Mouse (Mus musculus) monocyte, adult 5-6 weeks (primary cell): ENCODE results near the gene Rbm25. TPM values are rescaled to one million over a fixed set of nuclear protein-coding genes. Genes with fewer than 3 reads are reported as not detected.
A peak's percentile ranks its signal among the peaks of the same experiment; 100 is the strongest.

Experiments
- ATAC-seq: fragments of 153-309, 156-312 bp; replicated peaks from 2 replicates; pipeline ENCODE4 v1.8.0; 2017; ENCODE audit warnings: mild to moderate bottlenecking; ENCODE audit not compliant: low TSS enrichment, insufficient number of reproducible peaks, severe bottlenecking, poor library complexity, low FRiP score
- total RNA-seq: library from RNA; stranded (forward); fragments of 200-1000, 200-491, 200-594 nt; gene quantifications from 3 replicates; pipeline ENCODE4 v1.2.3, GENCODE M21; 2017

Gene Rbm25
- total RNA-seq, 1 experiment from 2014 or later, result 239 TPM

GRCm38 (mm10) chr12:83633807-83634206, 2.8 kb downstream of the Rbm25 start:
- ATAC-seq, result no peak

- no peak for ATAC-seq
Measured at GRCm38 (mm10) chr12:83641233-83641632, 10.2 kb downstream of the Rbm25 start.

DNA sequence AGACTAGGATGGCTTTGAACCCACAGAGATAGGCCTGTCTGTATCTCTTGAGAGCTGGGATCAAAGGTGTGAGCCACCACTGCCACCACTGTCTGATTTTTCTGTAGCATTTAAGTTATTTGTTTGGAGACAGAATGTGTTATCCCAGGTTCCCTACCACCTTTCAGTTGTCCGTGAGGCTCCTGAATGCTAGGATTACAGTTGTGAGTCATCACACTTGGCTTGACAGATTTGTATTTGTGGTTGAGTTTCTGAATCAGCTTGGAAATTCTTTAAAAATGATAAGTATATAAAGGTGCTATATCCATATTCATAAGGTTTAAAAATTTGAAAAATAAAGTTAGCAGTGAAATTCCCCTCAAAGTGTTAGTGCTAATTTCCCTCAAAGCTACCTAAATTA, 12.1 kb downstream of the Rbm25 start:
- ATAC-seq, result no peak

GRCm38 (mm10) chr12:83650346-83650745, 19.3 kb downstream of the Rbm25 start:
- ATAC-seq, result no peak

GRCm38 (mm10) chr12:83651414-83651813, 20.4 kb downstream of the Rbm25 start:
- ATAC-seq, result no peak

- no peak for ATAC-seq
Measured at GRCm38 (mm10) chr12:83685466-83685865, 54.4 kb downstream of the Rbm25 start.

- ATAC-seq, result no peak
Measured at GRCm38 (mm10) chr12:83686575-83687350, 55.7 kb downstream of the Rbm25 start.

DNA sequence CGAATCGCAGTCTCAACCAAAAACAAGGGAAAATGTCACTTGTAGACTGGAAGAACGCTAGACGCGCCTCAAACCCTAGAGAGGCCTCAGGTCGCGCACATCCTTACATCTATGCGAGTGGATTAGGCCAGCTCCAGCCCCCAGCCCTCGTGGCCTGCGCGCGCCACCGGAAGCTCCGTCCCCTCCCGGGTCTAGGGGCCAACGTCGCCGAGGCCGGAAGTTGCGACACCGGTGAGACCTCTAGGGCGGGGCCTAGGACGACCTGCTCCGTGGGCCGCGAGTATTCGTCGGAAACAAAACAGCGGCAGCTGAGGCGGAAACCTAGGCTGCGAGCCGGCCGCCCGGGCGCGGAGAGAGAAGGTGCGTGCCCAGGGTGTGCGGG, 56.9 kb downstream of the Rbm25 start, which contains the start of gene Psen1:
TSS of gene Psen1 (plus strand) at position 219 of the 382 bp plus-strand sequence.
- peak; percentile 87 for ATAC-seq

DNA sequence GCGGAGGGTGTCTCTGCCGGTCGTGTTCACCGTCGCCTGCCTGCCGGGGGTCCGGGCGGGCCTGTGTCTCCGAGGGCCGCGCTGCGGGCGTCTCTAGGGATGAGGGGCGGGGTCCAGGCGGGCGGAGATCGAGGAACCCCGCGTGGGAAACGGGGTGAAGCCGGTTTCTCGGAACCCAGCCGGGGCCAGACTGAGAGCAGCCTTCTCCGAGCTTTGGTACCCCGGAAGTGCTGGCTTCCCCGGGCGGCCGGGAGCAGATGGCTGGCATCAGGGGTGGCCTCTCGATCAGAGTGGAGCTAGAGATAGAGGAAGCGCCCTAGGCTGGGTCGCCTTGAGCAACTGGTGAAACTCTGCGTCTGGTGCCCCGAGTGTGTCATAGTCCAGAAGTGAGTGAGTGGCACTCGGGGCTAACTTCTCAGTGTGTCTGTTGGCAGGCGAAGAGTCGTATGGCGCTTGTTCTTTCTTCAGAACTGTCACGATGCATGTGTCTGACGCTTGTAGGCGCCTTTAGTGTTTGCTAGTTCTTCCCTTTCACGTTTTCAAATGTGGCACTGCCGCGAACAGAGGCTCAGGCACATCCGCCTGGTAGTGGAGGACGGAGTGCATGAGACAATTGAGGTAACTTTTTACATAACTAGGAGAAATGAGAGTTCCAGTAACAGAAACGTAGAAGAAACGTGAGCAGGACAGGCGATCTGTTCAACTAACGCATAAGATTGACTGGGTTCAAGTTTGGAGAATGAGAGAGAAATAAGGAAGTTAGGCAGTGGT, 57.5 kb downstream of the Rbm25 start:
- peak; percentile 68 for ATAC-seq

GRCm38 (mm10) chr12:83689087-83689432, 58.0 kb downstream of the Rbm25 start:
- ATAC-seq, result peak; percentile 38

GRCm38 (mm10) chr12:83694011-83694410, 63.0 kb downstream of the Rbm25 start:
- ATAC-seq, result no peak

DNA sequence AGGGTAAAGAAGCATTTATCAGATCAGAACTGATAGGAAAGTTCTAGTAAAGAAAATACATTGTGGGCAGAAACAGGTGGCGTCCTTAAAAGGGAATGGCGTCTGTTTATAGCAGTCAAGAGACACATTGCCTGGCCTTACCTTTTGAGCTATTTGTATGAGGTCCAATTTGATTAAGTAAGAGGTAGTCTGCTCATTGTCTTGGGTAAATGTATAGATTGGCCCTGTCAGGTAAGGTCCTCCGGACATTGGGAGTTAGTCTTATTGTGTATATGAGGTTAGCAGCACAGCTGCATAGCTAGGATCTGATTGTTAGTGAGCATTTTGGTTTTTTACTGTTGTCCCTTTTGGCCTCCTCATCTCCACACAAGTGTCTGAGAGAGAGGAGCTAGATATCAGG, 63.6 kb downstream of the Rbm25 start:
- ATAC-seq, result no peak

GRCm38 (mm10) chr12:83698637-83699036, 67.6 kb downstream of the Rbm25 start:
- ATAC-seq, result no peak

- no peak for ATAC-seq
Measured at GRCm38 (mm10) chr12:83701608-83702007, 70.6 kb downstream of the Rbm25 start.

- ATAC-seq, result no peak
Measured at GRCm38 (mm10) chr12:83702796-83703195, 71.8 kb downstream of the Rbm25 start.

DNA sequence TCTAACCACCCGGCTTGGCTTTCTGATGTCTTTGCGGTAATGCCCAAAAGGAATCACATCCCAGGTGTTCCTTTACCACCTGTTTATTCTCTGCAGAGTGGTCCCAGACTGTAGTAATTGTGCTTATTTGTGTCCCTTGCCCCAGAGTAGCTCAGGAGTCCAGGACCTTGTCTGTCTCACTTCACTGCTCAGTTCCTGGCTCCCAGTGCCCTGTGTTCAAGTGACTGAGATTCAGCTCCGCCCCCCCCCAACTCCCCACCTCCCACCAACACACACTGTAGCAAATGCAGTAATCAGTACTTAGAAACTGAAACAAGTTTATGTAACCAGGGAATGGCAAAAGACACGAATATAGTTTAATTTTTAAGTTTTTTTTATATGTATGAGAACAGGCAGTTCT, 75.9 kb downstream of the Rbm25 start:
- no peak for ATAC-seq

DNA sequence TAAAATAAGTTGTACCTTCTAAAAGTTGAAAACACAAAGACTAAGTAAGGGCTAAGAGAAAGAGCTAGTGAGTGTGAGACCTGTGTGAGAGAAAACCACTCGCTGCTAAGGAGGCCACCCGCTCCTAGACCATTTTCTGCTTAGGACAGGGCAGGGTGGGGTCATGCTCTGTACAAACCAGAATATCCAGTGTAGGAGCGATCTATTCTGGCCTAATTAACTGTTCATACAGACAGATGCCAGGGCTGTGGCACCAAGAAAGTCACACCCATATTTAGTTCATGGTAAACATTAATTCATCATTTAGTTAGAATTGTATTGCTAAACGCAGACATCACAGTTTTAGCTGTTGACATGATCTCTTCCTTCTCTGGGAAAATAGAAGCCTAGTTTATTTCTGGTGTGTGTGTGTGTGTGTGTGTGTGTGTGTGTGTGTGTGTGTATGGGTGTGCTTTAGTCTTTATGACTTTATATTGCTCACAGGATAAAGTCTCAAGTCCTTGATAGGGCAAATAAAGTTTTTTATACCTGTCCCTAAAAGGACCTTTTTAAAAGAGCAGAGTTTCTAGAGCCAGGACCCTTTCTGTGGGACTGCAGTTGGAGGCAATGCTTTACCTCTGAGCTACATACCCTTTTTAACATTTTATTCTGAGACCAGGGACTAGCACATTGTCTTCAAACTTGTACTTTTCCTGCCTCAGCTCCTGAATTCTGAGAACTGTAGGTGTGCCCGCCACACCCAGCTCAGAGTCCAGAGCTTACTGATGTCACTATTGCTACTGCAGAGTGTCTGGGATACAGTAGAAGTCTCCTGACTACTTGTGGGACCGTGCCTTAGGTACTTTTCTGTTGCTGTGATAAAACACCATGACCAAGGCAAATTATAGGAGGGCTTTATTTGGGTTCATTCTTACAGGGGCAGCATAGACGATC, 77.4 kb downstream of the Rbm25 start:
- no peak for ATAC-seq

GRCm38 (mm10) chr12:83709934-83710333, 78.9 kb downstream of the Rbm25 start:
- ATAC-seq, result no peak

DNA sequence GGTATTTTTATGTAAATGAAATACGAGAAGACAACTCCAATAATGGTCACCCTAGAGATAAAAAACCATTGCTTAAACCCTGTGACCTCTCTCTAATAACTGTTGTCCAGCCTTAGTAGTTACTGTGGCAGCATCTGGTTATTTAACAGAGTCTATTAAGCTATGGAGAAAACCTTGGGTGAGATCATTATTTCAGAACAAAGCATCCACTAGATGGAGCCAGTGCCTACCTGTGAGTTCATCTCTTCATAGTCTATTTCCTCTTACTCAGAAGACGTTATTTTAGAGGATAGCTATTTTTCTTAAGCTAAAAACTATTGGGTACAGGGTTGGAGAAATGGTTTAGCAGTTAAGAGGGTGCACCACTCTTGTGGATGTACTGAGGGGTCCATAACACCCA, 82.7 kb downstream of the Rbm25 start:
- no peak for ATAC-seq
